Mouse (Mus musculus) mouse trophoblast stem cell (cell line): ENCODE data around the gene Cgref1.

Experiments used
- in situ Hi-C, 2 experiments: fragments of 300-500 bp; cut with MseI, MboI; formaldehyde crosslinking; loops; 2 replicates in 1 of 2; 3 replicates in 1 of 2; pipeline ENCODE4 v1.15.1; 2025

Cgref1 gene

GRCm38 (mm10) chr5:30886209-30886608, 59.2 kb downstream of the Cgref1 start:
- in situ Hi-C loops, result no loop called here
